Mouse (Mus musculus) liver, embryonic 14.5 days (tissue): ENCODE measurements around the gene Cdh23. TPM values are rescaled to one million over a fixed set of nuclear protein-coding genes. Genes with fewer than 3 reads are reported as not detected.

Experiments used
- ATAC-seq: fragments of 200-750 bp; cut with Nextera tagmentation; 2 replicates; pipeline ENCODE4 v1.8.0; 2017; ENCODE audit warnings: moderate number of reproducible peaks, mild to moderate bottlenecking, moderate library complexity; ENCODE audit not compliant: insufficient read depth
- DNase-seq, 3 experiments: peaks; one replicate each; pipeline ENCODE4 v3.0.0-alpha.2; 2012 to 2013; ENCODE audit warnings: low read depth in 3 of 3, low spot score in 3 of 3
- H3K27ac ChIP-seq: fragments of 300-500 bp; sonication (generic); 2 replicates; pipeline ENCODE4 v1.5.1; 2014; ENCODE audit warnings: moderate library complexity, mild to moderate bottlenecking, control low read depth, inconsistent platforms
- H3K27me3 ChIP-seq: fragments of 300-500 bp; sonication (generic); 2 replicates; pipeline ENCODE4 v1.6.1; 2014; ENCODE audit warnings: mild to moderate bottlenecking, low read length, moderate library complexity; ENCODE audit not compliant: control insufficient read depth, insufficient read depth
- H3K36me3 ChIP-seq: fragments of 300-500 bp; sonication (generic); replicated peaks from 2 replicates; pipeline ENCODE4 v1.6.1; 2014; ENCODE audit warnings: low read depth; ENCODE audit not compliant: control insufficient read depth, insufficient read depth
- H3K4me1 ChIP-seq, 2 experiments: fragments of 200-500 bp in 1 of 2; fragments of 300-500 bp in 1 of 2; sonication (generic) in 1 of 2; replicated peaks; 2 replicates each; pipeline ENCODE4 v1.6.1; 2012 to 2014; ENCODE audit warnings: antibody characterized with exemption in 1 of 2, inconsistent platforms in 1 of 2, low read length in 1 of 2; ENCODE audit not compliant: control insufficient read depth in 2 of 2, insufficient read depth in 2 of 2
- H3K4me2 ChIP-seq: fragments of 300-500 bp; sonication (generic); 2 replicates; pipeline ENCODE4 v1.6.1; 2014; ENCODE audit warnings: low read depth, mild to moderate bottlenecking, control low read depth, moderate library complexity
- H3K4me3 ChIP-seq, 2 experiments: fragments of 200-500 bp in 1 of 2; fragments of 300-500 bp in 1 of 2; sonication (generic) in 1 of 2; 2 replicates each; pipeline ENCODE4 v1.5.1; 2012 to 2014; ENCODE audit warnings: low read depth in 2 of 2, low read length in 2 of 2, mild to moderate bottlenecking in 2 of 2, control low read depth in 1 of 2, inconsistent platforms in 1 of 2, moderate library complexity in 1 of 2; ENCODE audit not compliant: insufficient read depth in 1 of 2
- H3K9ac ChIP-seq: fragments of 300-500 bp; sonication (generic); replicated peaks from 2 replicates; pipeline ENCODE4 v1.6.1; 2014; ENCODE audit warnings: mild to moderate bottlenecking, control low read depth, moderate library complexity
- H3K9me3 ChIP-seq: fragments of 300-500 bp; sonication (generic); 2 replicates; pipeline ENCODE4 v1.6.1; 2016; ENCODE audit warnings: low read length, mixed read lengths; ENCODE audit not compliant: control insufficient read depth
- CTCF ChIP-seq: IDR thresholded peaks from 2 replicates; pipeline ENCODE4 v1.5.1; 2016; ENCODE audit warnings: antibody characterized with exemption, low read depth, control low read depth
- EP300 ChIP-seq: IDR thresholded peaks from 2 replicates; pipeline ENCODE4 v1.6.1; 2016; ENCODE audit warnings: antibody characterized with exemption, low read depth
- WGBS: fragments of 180-500 bp; shearing (Covaris S2); extraction: QIAGEN DNeasy Blood & Tissue Kit; methylation state at CpG from one replicate; pipeline ENCODE4 v1.1.7; 2014; ENCODE audit not compliant: insufficient replicate concordance; 5-methylcytosine and 5-hydroxymethylcytosine counted together
- polyA plus RNA-seq, 2 experiments: library from polyadenylated mRNA; depleted of rRNA in 1 of 2; stranded (reverse) in 1 of 2; unstranded in 1 of 2; fragments of >200 nt; fragmentation: Nextera tagmentation in 1 of 2; extraction: Ambion mirVana in 1 of 2; gene quantifications; 2 replicates each; pipeline versions ENCODE4 v1.2.1 to v1.2.3; 2012 to 2014

The Cdh23 gene
- polyA plus RNA-seq, 2 experiments = 0.02 TPM; not detected in 1

DNA sequence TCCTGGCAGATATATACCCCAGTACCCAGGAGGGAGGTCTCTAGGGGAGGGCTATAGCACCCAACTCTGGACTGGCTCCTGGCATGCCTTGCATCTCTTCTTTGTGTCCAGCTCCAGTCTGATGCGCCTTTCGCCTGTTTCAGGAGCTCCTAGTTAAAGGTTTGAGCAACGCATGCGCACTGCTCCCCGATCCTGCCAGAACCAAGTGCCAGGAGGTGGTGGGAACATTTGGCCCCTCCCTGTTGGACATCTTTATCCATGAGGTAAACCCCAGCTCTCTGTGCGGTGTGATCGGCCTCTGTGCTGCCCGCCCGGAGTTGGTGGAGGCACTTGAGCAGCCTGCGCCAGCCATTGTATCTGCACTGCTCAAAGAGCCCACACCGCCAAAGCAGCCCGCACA, 396.7 kb downstream of the Cdh23 start:
- Histone ChIP-seq H3K27me3 (no peaks in the 10 kb centered on the region), H3K9me3 (no peaks in the 10 kb centered on the region), H3K4me3 (no peak overlapping the region), H3K36me3 (peaks cover 36% of the 10 kb centered on the region), H3K4me2 (no peak overlapping the region), H3K27ac (no peak overlapping the region), H3K4me1 (no peaks in the 10 kb centered on the region), H3K9ac (no peak overlapping the region)
- WGBS = 89% methylated on average over 12 of the region's 12 CpGs
- TF ChIP-seq EP300 (no peak), CTCF (no peak)
- DNase-seq = no peak
- ATAC-seq = no peak

DNA sequence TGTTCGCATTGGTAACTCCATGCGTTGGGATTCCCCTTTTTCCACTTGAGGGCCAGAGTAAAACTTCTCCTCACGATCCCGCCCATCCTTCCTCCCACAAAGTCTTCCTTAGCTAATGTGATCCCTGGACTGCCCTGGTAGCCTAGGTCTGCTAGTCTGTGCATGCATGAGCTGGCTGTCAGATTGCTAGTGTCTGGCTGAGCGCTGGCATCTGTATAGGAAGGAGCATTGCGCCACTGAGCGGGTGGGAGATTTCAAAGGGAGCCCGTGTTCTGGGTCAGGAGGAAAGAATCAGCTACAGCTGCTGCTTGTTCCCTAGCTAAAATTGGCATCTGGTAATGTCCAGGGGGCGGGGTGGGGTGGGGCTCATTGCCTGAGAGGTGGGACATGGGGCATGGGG, 400.3 kb downstream of the Cdh23 start:
- ATAC-seq (no peak), DNase-seq (no peak)
- Histone ChIP-seq H3K9ac (no peak overlapping the region), H3K27ac (no peak overlapping the region), H3K4me1 (peaks cover 6 to 12% of the 10 kb centered on the region in 2 experiments), H3K4me2 (no peak overlapping the region), H3K9me3 (no peaks in the 10 kb centered on the region), H3K27me3 (no peaks in the 10 kb centered on the region), H3K4me3 (no peak overlapping the region), H3K36me3 (peaks cover 39% of the 10 kb centered on the region)
- WGBS = 80% methylated on average over 9 of the region's 9 CpGs
- TF ChIP-seq EP300 (no peak), CTCF (no peak)

DNA sequence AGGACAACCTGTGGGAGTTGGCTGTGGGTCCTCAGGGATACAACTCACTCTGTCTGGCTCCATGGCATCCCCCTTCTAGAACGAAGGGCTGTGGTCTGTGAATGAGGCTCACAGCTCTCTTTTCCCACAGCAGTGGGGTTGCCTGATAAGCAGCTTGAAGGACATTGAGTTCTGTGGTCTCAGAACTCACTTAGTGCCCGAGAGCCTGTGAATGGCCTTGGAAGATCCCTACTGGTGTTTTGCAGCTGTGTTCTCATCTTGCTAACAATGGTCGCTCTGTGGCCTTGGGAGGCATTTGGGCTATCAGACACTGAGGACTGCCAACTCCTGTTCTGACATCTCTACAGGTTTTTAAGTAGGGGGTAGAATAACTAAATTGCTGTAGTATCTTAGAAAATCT, 400.9 kb downstream of the Cdh23 start:
- Histone ChIP-seq H3K4me1 (peaks cover 12 to 18% of the 10 kb centered on the region in 2 experiments), H3K36me3 (peaks cover 34% of the 10 kb centered on the region), H3K4me3 (no peak overlapping the region), H3K4me2 (no peak overlapping the region), H3K9ac (no peak overlapping the region), H3K9me3 (no peaks in the 10 kb centered on the region), H3K27me3 (no peaks in the 10 kb centered on the region), H3K27ac (no peak overlapping the region)
- ATAC-seq (no peak), DNase-seq (no peak)
- TF ChIP-seq CTCF = no peak
- TF ChIP-seq EP300 = no peak
- WGBS = 33% methylated on average over 3 of the region's 3 CpGs

DNA sequence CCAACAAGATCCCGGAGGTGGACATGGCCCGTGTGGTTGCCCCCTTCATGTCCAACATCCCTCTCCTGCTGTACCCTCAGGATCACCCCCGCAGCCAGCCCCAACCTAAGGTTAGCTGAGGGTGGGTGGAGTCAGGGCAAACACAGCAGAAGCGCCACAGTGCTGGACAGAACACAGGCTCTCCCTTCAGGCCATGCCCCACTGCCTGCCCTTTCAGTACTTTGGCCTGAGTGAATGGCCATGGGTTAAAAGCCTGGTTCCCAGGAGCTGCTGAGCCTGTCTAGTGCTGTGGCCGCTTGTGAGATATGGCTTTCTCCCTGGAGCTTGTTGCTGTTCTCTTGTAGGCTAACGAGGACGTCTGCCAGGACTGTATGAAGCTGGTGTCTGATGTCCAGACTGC, 401.7 kb downstream of the Cdh23 start:
- H3K9ac ChIP-seq = no peak overlapping the region

DNA sequence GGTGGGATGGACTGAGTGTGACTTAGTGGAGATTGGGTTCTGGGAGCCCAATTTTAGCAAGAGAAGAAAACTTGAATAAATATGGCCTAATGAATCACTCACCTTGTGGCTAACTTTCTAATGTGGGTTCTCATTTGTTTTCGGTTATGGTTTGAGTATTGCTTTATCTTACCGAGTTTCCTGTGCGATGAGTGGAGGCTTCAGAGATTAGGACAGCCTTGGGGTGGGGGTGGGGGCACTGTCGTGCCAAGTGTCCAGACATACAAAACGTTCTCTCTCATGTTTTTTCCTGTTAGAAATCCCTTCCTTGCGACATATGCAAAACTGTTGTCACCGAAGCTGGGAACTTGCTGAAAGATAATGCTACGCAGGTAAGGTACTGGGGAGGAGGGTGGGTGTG, 404.1 kb downstream of the Cdh23 start:
- H3K9ac ChIP-seq = no peak overlapping the region
- H3K4me2 ChIP-seq = no peak overlapping the region
- peaks cover 22% of the 10 kb centered on the region for H3K36me3 ChIP-seq
- no peaks in the 10 kb centered on the region for H3K27me3 ChIP-seq
- H3K4me3 ChIP-seq = no peak overlapping the region
- no peaks in the 10 kb centered on the region for H3K9me3 ChIP-seq
- H3K4me1 ChIP-seq = peaks cover 24 to 40% of the 10 kb centered on the region in 2 experiments
- H3K27ac ChIP-seq = no peak overlapping the region
- DNase-seq (no peak), ATAC-seq (no peak)
- WGBS = 34% methylated on average over 8 of the region's 8 CpGs
- TF ChIP-seq EP300 = no peak
- TF ChIP-seq CTCF = no peak

More for the DNA sequence above, 401.7 kb downstream of the Cdh23 start:
- Histone ChIP-seq H3K27me3 (no peaks in the 10 kb centered on the region), H3K4me1 (peaks cover 20 to 25% of the 10 kb centered on the region in 2 experiments), H3K27ac (no peak overlapping the region), H3K9me3 (no peaks in the 10 kb centered on the region), H3K36me3 (peaks cover 31% of the 10 kb centered on the region), H3K4me3 (no peak overlapping the region), H3K4me2 (no peak overlapping the region)
- ATAC-seq (no peak), DNase-seq (no peak)
- WGBS = 83% methylated on average over 7 of the region's 7 CpGs
- TF ChIP-seq EP300 = no peak
- TF ChIP-seq CTCF = no peak
